Mouse (Mus musculus) hindbrain, embryonic 13.5 days (tissue): ENCODE data around the gene Anapc2. TPM values are rescaled to one million over a fixed set of nuclear protein-coding genes. Genes with fewer than 3 reads are reported as not detected.

ENCODE experiments used
- ATAC-seq: fragments of 200-750 bp; cut with Nextera tagmentation; 2 replicates; pipeline ENCODE4 v1.8.0; 2017; ENCODE audit warnings: moderate TSS enrichment; ENCODE audit not compliant: low FRiP score
- H3K27ac ChIP-seq: fragments of 300-500 bp; sonication (generic); 2 replicates; pipeline ENCODE4 v1.5.1; 2015; ENCODE audit warnings: inconsistent platforms, mild to moderate bottlenecking, moderate library complexity
- H3K27me3 ChIP-seq: fragments of 300-500 bp; sonication (generic); 2 replicates; pipeline ENCODE4 v1.6.1; 2015; ENCODE audit warnings: mild to moderate bottlenecking, inconsistent platforms
- H3K36me3 ChIP-seq: fragments of 300-500 bp; sonication (generic); 2 replicates; pipeline ENCODE4 v1.6.1; 2015; ENCODE audit warnings: mild to moderate bottlenecking, inconsistent platforms
- H3K4me1 ChIP-seq: fragments of 300-500 bp; sonication (generic); replicated peaks from 2 replicates; pipeline ENCODE4 v1.6.1; 2015; ENCODE audit warnings: inconsistent platforms
- H3K4me2 ChIP-seq: fragments of 300-500 bp; sonication (generic); 2 replicates; pipeline ENCODE4 v1.6.1; 2015; ENCODE audit warnings: inconsistent platforms, mild to moderate bottlenecking, moderate library complexity
- H3K4me3 ChIP-seq: fragments of 300-500 bp; sonication (generic); 2 replicates; pipeline ENCODE4 v1.5.1; 2015; ENCODE audit warnings: mild to moderate bottlenecking, inconsistent platforms
- H3K9ac ChIP-seq: fragments of 300-500 bp; sonication (generic); 2 replicates; pipeline ENCODE4 v1.6.1; 2015; ENCODE audit warnings: mild to moderate bottlenecking, inconsistent platforms
- H3K9me3 ChIP-seq: fragments of 300-500 bp; sonication (generic); 2 replicates; pipeline ENCODE4 v1.6.1; 2016; ENCODE audit warnings: inconsistent platforms
- WGBS: fragments of 180-500 bp; shearing (Covaris S2); methylation state at CpG from one replicate; pipeline ENCODE4 v1.1.7; 2015; 5-methylcytosine and 5-hydroxymethylcytosine counted together
- polyA plus RNA-seq: library from polyadenylated mRNA; unstranded; fragments of >200 nt; fragmentation: Nextera tagmentation; extraction: Ambion mirVana; gene quantifications from 2 replicates; pipeline ENCODE4 v1.2.1, GENCODE M21; 2015

Anapc2 gene
- polyA plus RNA-seq, 1 experiment from 2014 or later, result 143 TPM

DNA sequence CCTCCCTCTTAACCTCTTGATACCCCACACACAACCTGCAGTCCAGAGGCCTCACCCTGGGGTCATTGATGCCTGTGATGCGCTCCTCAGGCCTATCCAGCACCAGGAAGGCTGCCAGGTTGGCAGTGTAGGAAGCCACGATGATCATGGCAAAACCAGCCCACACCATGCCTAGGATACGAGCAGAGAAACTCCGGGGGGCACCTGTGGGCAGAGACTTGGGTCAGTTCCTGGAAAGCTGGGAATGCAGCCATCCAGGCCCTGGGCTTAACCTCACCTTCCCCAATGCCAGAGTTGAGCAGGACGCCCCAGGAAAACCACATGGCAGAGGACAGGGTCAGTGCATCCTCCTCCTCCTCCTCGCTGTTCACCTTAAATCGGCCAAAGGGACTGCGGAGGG is 24.8 kb downstream of the Anapc2 start:
- H3K27ac ChIP-seq, result no peak overlapping the region
- H3K27me3 ChIP-seq, result peaks cover 74% of the 10 kb centered on the region
- no peak overlapping the region for H3K4me3 ChIP-seq
- H3K4me1 ChIP-seq, result peaks cover 6% of the 10 kb centered on the region
- H3K4me2 ChIP-seq, result no peak overlapping the region
- H3K36me3 ChIP-seq, result peaks cover 36% of the 10 kb centered on the region
- no peak for ATAC-seq
- no peaks in the 10 kb centered on the region for H3K9me3 ChIP-seq
- H3K9ac ChIP-seq, result no peak overlapping the region
- WGBS, result 86% methylated on average over 8 of the region's 8 CpGs

DNA sequence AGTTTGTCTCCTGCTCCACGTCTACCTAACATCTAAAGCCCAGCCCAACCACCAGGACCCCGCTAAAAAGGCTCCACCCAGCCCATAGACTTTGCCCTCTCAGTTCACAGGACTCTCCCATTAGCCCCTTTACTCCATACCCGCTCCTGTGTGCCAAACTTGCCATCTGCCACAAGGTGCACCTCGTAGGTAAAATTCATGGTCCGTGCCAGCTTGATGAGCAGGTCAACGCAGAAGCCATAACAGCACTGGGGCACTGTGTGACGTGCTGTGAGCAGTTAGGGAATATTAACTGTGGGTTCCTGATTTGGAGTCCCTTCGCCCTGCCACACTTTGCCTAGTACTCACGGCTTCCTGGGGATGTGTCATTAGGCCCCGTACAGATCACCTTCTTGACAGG is 25.8 kb downstream of the Anapc2 start:
- H3K4me1 ChIP-seq, result no peaks in the 10 kb centered on the region
- ATAC-seq, result no peak
- no peak overlapping the region for H3K27ac ChIP-seq
- H3K4me2 ChIP-seq, result no peak overlapping the region
- H3K9me3 ChIP-seq, result no peaks in the 10 kb centered on the region
- WGBS, result 83% methylated on average over 10 of the region's 10 CpGs
- peaks cover 44% of the 10 kb centered on the region for H3K36me3 ChIP-seq
- no peak overlapping the region for H3K9ac ChIP-seq
- peaks cover 72% of the 10 kb centered on the region for H3K27me3 ChIP-seq
- H3K4me3 ChIP-seq, result no peak overlapping the region

DNA sequence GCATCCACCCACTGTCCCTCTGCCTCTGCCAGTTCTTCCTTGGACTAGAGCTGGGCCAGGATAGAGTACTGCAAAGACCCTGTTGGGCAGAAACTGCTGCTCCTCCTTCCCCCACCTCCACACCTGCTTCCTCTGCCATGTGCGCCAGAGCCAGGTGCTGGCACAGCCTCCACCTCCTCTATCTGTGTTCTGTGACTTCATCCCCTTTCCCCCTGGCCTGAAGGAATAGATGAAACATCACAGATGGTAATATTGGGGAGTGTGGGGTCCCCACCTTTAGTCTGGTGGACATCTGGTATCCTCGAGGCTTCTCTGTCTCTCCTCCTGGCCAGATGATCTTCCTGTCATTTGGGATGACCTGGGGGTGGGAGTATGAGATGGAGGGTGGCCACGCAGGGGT is 31.2 kb downstream of the Anapc2 start:
- H3K9ac ChIP-seq, result no peak overlapping the region
- H3K4me1 ChIP-seq, result peaks cover 17% of the 10 kb centered on the region
- ATAC-seq, result no peak
- H3K4me3 ChIP-seq, result no peak overlapping the region
- H3K27me3 ChIP-seq, result peaks cover 65% of the 10 kb centered on the region
- H3K36me3 ChIP-seq, result peaks cover 25% of the 10 kb centered on the region
- H3K27ac ChIP-seq, result no peak overlapping the region
- no peak overlapping the region for H3K4me2 ChIP-seq
- whole genome bisulfite sequencing, result 71% methylated on average over 3 of the region's 3 CpGs
- H3K9me3 ChIP-seq, result no peaks in the 10 kb centered on the region

DNA sequence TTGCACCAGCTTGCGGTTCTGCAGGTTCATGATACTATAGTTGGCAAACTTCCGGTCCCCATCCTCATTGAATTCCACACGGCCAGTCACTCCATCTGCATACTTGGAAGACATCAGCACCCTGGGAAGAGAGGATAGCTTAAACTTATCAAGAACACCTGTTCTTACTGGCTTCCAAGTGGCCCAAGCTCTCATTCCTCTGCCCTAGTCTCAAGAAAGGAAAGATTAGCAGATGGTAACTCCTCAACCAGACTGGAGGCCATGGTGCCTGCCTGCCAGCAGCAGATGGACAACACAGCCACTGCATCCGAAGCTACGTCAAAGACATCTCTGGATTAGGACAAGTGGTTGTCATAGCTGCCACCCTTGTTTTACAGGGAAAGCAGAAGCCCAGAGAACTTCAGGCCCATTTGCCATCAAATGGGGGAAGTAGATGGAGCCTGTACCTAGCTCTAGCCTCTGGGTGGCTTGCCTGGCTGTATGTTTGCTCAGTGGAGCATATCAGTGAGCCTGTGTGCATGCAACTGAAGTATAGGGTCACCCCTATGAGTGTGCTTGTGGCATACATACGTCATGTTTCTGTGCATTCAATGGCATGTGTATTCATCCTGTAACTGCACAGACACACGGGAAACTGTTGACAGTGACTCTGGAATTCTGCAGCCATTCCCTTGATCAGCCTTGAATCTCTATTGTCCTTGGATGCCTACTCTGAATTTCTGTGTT is 31.8 kb downstream of the Anapc2 start:
- Histone ChIP-seq H3K9ac (no peak overlapping the region), H3K9me3 (no peaks in the 10 kb centered on the region), H3K4me1 (peaks cover 17% of the 10 kb centered on the region), H3K36me3 (peaks cover 31% of the 10 kb centered on the region), H3K27ac (no peak overlapping the region), H3K4me3 (peak overlapping the region; percentile 48), H3K4me2 (peak overlapping the region; percentile 77), H3K27me3 (peaks cover 69% of the 10 kb centered on the region)
- ATAC-seq, result no peak
- WGBS, result 78% methylated on average over 7 of the region's 7 CpGs

DNA sequence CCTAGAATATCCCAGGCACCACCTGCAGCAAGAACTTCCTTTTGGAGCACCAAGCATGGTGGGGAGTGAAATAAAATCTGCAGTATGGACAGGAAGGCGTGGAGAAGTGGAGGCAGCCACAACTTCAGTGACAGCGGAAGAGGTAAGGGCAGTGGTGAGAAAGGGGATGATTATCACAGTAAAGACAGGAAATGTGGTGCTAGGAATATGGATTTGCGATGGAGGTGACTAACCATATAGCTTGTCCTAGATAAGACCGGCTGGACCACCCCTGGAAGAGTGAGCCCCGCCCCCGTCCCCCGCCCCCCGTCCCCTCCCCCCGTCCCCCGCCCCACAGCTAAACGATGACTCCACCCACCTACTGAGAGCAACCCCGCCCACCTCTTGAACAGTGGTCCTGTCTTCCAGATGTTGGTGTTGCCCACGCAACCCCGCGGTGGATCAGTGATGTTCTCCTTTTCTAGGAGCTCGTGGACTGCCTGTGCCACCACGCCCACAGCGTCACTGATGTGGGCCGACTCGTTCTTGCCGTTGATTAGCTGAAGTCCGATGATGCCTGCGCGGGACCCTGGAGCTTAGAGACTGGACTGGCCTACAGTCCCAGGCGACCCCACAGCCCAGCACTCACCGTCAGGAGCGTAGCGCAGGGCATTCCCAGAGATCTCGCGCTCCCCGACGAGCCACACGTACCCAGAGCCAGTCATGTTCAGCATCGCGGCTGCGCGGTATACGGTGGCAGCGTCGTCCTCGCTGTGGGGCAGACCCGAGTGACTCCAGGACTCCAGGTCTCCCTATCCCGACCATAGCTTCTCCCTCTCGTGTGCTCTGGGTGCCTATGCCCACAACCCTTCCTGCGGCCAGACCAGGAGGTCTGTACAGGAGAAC is 32.6 kb downstream of the Anapc2 start:
- Histone ChIP-seq H3K36me3 (peaks cover 34% of the 10 kb centered on the region), H3K4me3 (peak overlapping the region; percentile 48), H3K27me3 (peaks cover 77% of the 10 kb centered on the region), H3K27ac (peak overlapping the region; percentile 62), H3K9ac (peak overlapping the region; percentile 70), H3K4me2 (peak overlapping the region; percentile 77), H3K4me1 (peaks cover 17% of the 10 kb centered on the region), H3K9me3 (no peaks in the 10 kb centered on the region)
- peak; percentile 80 for ATAC-seq
- 2% methylated on average over 39 of the region's 45 CpGs for WGBS

DNA sequence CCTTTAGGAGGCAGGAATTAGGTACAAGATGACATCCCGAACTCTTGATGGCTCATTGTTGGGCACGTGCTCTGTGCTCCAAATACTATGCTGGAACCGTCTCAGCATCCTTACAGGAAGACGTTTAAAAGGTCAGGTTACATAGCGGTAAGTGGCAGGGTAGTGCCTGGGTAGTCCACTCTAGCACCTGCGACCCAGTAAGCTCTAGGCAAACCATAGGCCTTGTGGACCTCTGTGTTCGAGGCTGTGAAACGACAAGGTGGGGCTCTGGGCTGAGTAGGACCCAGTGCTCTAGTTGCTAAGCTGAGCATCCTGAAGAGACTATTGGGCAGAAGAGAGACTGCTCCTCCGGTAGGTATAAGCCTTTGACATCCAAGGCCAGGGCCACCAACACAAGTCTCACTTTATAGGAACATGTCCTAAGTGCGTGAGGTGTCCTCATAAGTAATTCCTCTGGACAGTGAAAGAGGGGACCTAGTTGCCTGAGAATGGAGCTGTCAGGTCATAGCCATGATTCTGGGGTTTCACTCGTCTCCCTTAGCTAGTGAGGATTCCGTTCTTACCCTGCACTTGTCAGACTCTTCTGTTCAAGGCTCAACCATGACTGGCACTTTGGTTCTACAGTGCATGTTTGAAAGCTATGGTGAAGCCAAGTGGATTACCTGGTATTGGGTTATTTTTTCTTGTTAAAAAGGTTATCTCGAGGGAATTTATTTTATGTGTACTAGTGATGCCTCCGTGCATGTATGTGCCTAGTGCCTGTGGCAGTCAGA is 33.5 kb downstream of the Anapc2 start:
- ATAC-seq, result peak; percentile 16; the same call in 1 of the 2 replicates
- peak overlapping the region; percentile 48 for H3K4me3 ChIP-seq
- WGBS, result 51% methylated on average over 14 of the region's 14 CpGs
- peak overlapping the region; percentile 62 for H3K27ac ChIP-seq
- no peaks in the 10 kb centered on the region for H3K9me3 ChIP-seq
- H3K4me1 ChIP-seq, result peaks cover 17% of the 10 kb centered on the region
- peaks cover 86% of the 10 kb centered on the region for H3K27me3 ChIP-seq
- H3K36me3 ChIP-seq, result peaks cover 41% of the 10 kb centered on the region
- H3K9ac ChIP-seq, result peak overlapping the region; percentile 70
- peak overlapping the region; percentile 77 for H3K4me2 ChIP-seq

DNA sequence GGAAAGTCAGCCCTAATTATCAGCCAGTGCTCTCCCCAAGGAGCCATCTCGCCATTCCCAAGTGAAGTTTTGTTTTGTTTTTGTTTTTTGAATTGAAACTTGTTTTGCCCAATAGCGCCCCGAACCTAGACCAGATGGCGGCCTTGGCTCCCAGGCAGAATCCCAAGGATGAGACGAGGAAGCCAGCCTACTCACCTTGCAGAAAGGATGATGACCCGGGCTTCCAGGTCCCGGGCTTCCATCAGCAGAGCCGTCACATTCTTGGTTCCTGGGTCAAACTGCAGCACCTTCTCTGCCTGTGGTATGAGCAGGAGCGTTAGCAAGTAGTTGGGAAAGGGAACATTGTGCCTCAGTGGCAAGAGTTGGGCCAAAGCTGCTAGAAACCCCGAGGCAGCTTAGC is 37.9 kb downstream of the Anapc2 start:
- no peaks in the 10 kb centered on the region for H3K9me3 ChIP-seq
- WGBS, result 58% methylated on average over 10 of the region's 10 CpGs
- H3K4me3 ChIP-seq, result no peak overlapping the region
- ATAC-seq, result no peak
- H3K36me3 ChIP-seq, result peaks cover 62% of the 10 kb centered on the region
- H3K27me3 ChIP-seq, result peaks cover 100% of the 10 kb centered on the region
- H3K27ac ChIP-seq, result no peak overlapping the region
- H3K4me1 ChIP-seq, result peaks cover 8% of the 10 kb centered on the region
- no peak overlapping the region for H3K4me2 ChIP-seq
- H3K9ac ChIP-seq, result no peak overlapping the region

DNA sequence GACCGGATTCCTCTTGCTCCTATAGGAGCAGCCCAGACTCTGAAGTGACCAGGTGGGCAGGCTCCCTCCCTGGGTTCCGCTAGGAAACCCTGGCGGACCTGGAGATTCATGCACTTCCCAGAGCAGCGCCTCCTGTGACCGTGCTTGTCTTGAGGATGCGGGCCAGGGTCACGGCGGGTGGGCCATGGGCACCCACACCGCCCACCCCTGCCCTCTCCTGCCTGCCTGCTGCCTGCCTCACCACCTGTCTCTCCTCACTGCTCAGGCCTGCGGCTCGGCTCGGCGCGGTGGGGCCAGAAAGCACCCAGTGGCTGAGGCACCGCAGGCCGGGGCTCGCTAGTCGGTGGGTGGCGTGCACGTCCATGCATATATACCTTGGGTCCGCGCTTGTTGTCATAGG is 38.7 kb downstream of the Anapc2 start:
- H3K4me2 ChIP-seq, result no peak overlapping the region
- no peaks in the 10 kb centered on the region for H3K9me3 ChIP-seq
- no peak overlapping the region for H3K9ac ChIP-seq
- no peak for ATAC-seq
- 3% methylated on average over 22 of the region's 22 CpGs for WGBS
- no peak overlapping the region for H3K27ac ChIP-seq
- H3K4me1 ChIP-seq, result no peaks in the 10 kb centered on the region; the same call in 1 of the 2 replicates
- H3K36me3 ChIP-seq, result peaks cover 62% of the 10 kb centered on the region
- peaks cover 100% of the 10 kb centered on the region for H3K27me3 ChIP-seq
- no peak overlapping the region for H3K4me3 ChIP-seq

DNA sequence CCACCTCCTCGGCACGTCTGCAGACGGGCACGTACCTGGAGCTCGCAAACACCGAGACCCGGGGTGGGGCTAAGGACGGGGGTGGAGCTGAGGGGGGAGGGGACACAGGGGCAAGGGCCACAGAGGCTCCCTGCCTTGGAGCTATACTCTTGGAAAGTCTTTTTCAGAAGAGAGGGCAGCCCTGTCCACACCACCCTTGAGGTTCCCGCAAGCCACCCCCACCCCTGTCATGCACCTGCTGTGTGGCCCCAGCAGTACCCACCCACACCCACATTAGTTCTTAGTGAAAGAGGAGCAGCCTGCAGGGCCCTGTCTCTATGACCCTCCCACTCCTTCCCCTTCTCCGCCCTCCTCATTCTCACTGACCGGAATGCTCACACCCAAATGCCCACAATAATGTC is 39.2 kb downstream of the Anapc2 start:
- Histone ChIP-seq H3K4me3 (no peak overlapping the region), H3K27ac (no peak overlapping the region), H3K36me3 (peaks cover 62% of the 10 kb centered on the region), H3K9ac (no peak overlapping the region), H3K4me1 (no peaks in the 10 kb centered on the region), H3K9me3 (no peaks in the 10 kb centered on the region), H3K27me3 (peaks cover 100% of the 10 kb centered on the region), H3K4me2 (no peak overlapping the region)
- WGBS, result 8% methylated on average over 11 of the region's 11 CpGs
- ATAC-seq, result no peak

DNA sequence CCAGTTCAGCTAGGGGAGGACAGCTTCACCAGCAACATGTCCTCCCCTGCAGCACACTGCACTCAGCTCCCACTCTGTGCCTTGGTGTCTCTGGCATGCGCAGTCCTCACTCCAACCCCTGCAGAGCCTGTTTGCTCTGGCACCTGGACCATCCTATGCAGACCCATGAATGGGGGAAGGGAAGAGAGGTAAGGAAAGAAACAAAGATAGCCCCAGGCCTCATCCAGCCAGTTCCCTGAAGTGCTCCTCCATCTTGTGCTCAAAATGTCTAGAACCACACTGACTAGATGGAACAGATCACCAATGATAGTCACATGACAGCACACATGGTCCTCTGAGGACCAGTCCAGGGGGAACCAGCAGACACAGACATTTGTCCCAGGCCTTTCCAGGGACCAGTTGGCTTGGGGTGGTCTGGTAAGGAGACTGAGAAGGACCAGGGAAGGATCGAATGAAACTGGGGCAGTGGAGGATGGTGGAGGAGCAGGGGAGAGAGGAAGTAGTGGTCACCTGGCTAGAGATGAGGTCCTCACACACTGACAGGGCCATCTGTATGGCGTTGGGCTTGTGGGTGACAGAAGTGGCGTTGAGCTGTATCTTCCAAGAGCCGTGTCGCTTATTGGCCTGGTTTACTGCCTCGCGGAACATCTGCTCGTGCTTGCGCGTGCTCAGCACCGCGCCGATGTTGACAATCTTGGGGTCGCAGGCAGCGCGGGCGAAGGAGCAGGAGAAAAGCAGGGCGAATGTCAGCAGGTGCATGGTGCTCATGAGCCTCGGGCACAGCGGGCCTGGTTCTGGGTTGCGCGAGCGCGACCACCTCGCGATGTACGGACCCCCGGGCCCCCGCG is 46.1 kb downstream of the Anapc2 start:
- peak overlapping the region; percentile 76 for H3K9ac ChIP-seq
- H3K27ac ChIP-seq, result peak overlapping the region; percentile 85
- no peaks in the 10 kb centered on the region for H3K9me3 ChIP-seq
- WGBS, result 4% methylated on average over 31 of the region's 31 CpGs
- peak; percentile 74 for ATAC-seq
- peaks cover 91% of the 10 kb centered on the region for H3K27me3 ChIP-seq
- H3K4me3 ChIP-seq, result peak overlapping the region; percentile 59
- peak overlapping the region; percentile 68 for H3K4me2 ChIP-seq
- H3K36me3 ChIP-seq, result peaks cover 12% of the 10 kb centered on the region
- H3K4me1 ChIP-seq, result peaks cover 26% of the 10 kb centered on the region

DNA sequence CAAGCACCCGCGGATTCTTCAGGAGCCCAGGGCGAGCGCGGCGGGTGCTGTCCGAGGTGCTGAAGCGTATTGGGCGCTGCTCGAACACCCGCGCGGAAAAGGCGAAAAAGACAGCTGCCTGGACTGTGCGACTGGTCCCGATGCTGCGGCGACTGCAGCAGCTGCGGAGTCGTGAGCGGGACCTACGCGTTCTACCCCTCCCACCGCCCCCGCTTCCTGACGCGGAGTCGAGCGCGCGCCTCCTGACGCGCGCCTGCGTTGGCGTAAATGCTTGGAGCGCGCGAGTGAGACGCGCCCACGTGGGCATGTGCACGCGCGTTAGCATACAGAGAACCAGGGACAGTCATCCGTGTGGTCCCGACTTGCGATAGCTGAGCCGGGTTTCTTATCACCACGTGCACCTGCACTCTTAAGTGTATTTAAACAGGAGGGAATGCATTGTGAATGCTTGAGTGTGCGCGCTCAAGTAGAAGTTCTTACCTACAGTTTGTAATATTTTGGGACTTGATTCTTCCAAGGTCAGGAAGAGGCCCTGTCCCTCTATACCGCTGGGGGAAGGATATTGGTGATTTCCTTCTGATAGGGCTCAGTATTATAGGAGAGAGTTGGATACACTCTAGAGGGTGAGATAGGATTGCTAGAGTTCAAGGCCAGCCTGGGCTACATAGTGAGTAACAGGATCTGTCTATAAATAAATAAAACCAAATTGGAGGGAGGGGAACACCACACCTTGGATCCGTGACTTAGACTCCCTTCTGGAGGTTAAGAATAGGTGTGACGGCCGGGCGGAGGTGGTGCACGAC is 46.9 kb downstream of the Anapc2 start, which contains the start of gene Grin1:
TSS of gene Grin1 (minus strand) at position 217 of the 803 bp plus-strand sequence.
- Histone ChIP-seq H3K27me3 (peaks cover 86% of the 10 kb centered on the region), H3K9me3 (no peaks in the 10 kb centered on the region), H3K27ac (peak within 1 kb of the TSS; percentile 85), H3K36me3 (peaks cover 9% of the 10 kb centered on the region; the same call in 1 of the 2 replicates), H3K9ac (peak within 1 kb of the TSS; percentile 76), H3K4me3 (peak within 1 kb of the TSS; percentile 59), H3K4me2 (peak within 1 kb of the TSS; percentile 68), H3K4me1 (peaks cover 26% of the 10 kb centered on the region)
- 10% methylated on average over 58 of the region's 58 CpGs for WGBS
- ATAC-seq, result peak; percentile 89
